Mouse (Mus musculus): ENCODE data around the gene Olfr1496. TPM values are rescaled to one million over a fixed set of nuclear protein-coding genes. Genes with fewer than 3 reads are reported as not detected.

Gene Olfr1496
- not detected for polyA plus RNA-seq (2014; fragmentation: Illumina TruSeq; extraction: RNeasy Lipid Tissue Mini Kit (QIAGEN cat#74804); ENCODE audit: low read depth, low replicate concordance)

DNA sequence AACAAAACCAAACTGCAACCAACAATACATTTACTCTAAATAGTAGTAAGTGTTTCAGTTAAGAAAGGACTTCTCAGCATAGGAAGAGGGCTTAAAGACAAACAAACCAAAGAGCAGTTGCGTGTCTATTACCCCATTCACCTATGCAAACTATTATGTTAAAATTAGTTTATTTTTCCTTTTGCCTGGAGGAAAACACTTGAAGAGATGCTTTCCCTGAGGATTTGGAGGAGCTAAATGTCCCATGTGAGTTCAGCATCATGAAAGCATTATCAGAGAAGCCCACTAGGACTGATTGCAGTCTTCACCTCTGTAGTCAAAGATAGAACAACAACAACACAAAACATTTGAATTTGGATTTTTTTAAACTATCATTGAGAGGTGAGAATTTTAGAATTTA lies at the start of gene Olfr1496:
Olfr1496 (plus strand) TSS at position 301 of the 400 bp plus-strand sequence.

DNA sequence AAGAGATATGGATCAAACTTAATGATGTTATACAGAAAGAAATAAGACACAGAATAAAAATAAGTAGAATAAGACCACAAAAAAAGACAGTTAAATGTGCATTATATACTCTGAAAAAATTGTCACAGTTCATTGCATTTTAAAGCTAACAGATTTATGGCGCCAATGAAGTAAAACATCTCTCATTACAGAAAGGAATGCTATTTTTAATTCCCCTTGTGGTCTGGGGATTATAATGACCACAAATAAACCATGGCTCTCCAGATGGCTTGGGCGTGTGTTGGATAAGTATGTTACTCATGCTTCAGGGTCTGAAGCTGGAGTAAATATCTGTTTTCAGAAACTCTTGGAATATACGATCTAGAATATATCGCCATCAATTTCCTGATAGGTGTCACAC lies 38.2 kb upstream of the Olfr1496 start, which contains the start of gene Olfr1494:
Olfr1494 (plus strand) TSS at position 301 of the 400 bp plus-strand sequence.

DNA sequence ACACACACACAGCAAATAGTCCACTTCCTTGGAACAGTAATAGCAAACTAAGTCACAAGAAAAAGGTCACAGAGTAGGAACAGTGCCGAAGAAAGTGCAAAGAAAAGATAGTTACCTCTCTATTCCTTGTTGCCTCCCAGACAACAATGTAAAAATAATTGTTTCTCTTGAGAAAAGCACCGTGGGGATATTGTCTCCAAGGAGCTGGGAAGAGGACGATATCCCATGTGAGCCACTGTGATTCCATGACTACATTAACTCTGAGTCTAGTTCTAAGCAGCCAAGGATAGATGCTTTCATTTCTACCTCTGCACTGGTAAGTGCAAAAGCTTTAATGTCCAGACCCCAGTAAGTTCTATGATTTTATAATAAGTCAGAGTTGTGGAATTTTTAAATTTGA lies 13.4 kb upstream of the Olfr1496 start, which contains the start of gene Olfr1495:
Olfr1495 (plus strand) TSS at position 301 of the 400 bp plus-strand sequence.

DNA sequence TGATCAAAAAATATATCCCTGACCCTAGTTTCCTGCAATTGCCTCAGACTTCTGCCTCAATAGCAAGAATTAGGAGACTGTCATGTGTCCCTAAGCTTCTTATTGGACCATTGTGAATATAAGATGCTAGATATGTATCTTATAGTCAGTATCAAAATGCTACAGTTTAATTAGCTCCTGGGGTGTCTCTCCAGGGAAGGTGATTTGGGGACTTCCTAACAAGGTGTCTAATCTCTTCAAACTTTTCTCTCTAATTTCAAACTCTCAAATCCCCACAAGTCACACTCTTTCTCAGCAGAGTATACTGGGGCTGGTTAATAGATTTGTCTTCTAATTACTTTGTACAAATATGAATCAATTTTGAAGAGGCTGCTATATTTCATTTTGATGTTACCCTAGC lies 20.4 kb downstream of the Olfr1496 start, which contains the start of gene Olfr1497:
Olfr1497 (minus strand) TSS at position 101 of the 400 bp plus-strand sequence.

DNA sequence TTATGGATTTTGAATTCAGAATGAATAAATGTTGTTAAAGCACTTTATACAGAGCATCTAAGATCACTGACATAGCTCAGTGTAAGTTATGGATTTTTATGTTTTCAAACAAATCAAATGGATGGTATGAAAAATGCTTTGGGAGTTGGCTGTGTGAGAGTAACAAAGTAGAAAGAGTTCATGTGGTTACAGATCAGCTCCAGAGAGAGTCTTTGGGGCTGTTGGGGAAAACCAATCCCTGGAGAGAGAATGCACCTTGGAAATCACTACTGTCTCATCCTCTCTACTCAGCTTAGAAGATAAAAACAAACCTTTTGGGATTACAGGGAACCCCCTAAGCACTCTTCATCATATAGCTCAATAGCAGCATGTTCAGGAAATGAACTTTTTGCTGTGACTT lies 41.7 kb downstream of the Olfr1496 start, which contains the start of gene Olfr1499:
Olfr1499 (minus strand) TSS at position 101 of the 400 bp plus-strand sequence.

DNA sequence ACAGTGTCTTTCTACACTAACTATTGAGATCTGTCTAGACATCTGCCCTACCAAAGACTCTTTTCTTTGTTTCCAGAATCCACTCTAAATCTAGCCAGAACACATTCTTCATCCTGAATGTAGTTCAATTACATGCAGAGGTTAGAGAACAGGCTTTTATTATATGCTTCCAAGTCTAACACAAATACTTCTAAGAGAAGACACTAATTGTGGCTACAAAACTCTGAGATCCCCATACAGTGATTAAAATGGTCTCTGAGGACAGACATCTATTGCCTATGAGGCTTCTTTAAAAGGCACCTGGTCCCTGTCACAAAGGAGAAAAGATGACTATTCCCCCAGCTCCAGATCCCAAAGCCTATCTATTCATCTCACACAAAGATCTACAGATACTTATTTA lies 52.7 kb downstream of the Olfr1496 start, which contains the start of gene Olfr1500:
Olfr1500 (minus strand) TSS at position 101 of the 400 bp plus-strand sequence.

Other genes with a start within 250 kb of the Olfr1496 start
- not detected for gene Olfr1480, start 250.0 kb upstream of the Olfr1496 start, polyA plus RNA-seq (2014; fragmentation: Illumina TruSeq; extraction: RNeasy Lipid Tissue Mini Kit (QIAGEN cat#74804); ENCODE audit: low read depth, low replicate concordance)
- not detected for gene Olfr1484, start 194.4 kb upstream of the Olfr1496 start, polyA plus RNA-seq (2014; fragmentation: Illumina TruSeq; extraction: RNeasy Lipid Tissue Mini Kit (QIAGEN cat#74804); ENCODE audit: low read depth, low replicate concordance)
- not detected for gene Olfr1487, start 160.5 kb upstream of the Olfr1496 start, polyA plus RNA-seq (2014; fragmentation: Illumina TruSeq; extraction: RNeasy Lipid Tissue Mini Kit (QIAGEN cat#74804); ENCODE audit: low read depth, low replicate concordance)
- gene Olfr1489, start 146.3 kb upstream of the Olfr1496 start, polyA plus RNA-seq (2014; fragmentation: Illumina TruSeq; extraction: RNeasy Lipid Tissue Mini Kit (QIAGEN cat#74804); ENCODE audit: low read depth, low replicate concordance): not detected
- not detected for gene Olfr1490, start 126.8 kb upstream of the Olfr1496 start, polyA plus RNA-seq (2014; fragmentation: Illumina TruSeq; extraction: RNeasy Lipid Tissue Mini Kit (QIAGEN cat#74804); ENCODE audit: low read depth, low replicate concordance)
- not detected for gene Olfr1491, start 80.6 kb upstream of the Olfr1496 start, polyA plus RNA-seq (2014; fragmentation: Illumina TruSeq; extraction: RNeasy Lipid Tissue Mini Kit (QIAGEN cat#74804); ENCODE audit: low read depth, low replicate concordance)
- not detected for gene Olfr1493-ps1, start 54.6 kb upstream of the Olfr1496 start, polyA plus RNA-seq (2014; fragmentation: Illumina TruSeq; extraction: RNeasy Lipid Tissue Mini Kit (QIAGEN cat#74804); ENCODE audit: low read depth, low replicate concordance)
- gene Olfr1494, start 38.1 kb upstream of the Olfr1496 start, polyA plus RNA-seq (2014; fragmentation: Illumina TruSeq; extraction: RNeasy Lipid Tissue Mini Kit (QIAGEN cat#74804); ENCODE audit: low read depth, low replicate concordance): not detected
- gene Olfr1495, start 13.3 kb upstream of the Olfr1496 start, polyA plus RNA-seq (2014; fragmentation: Illumina TruSeq; extraction: RNeasy Lipid Tissue Mini Kit (QIAGEN cat#74804); ENCODE audit: low read depth, low replicate concordance): not detected
- not detected for gene Olfr1497, start 20.3 kb downstream of the Olfr1496 start, polyA plus RNA-seq (2014; fragmentation: Illumina TruSeq; extraction: RNeasy Lipid Tissue Mini Kit (QIAGEN cat#74804); ENCODE audit: low read depth, low replicate concordance)
- not detected for gene Olfr1499, start 41.6 kb downstream of the Olfr1496 start, polyA plus RNA-seq (2014; fragmentation: Illumina TruSeq; extraction: RNeasy Lipid Tissue Mini Kit (QIAGEN cat#74804); ENCODE audit: low read depth, low replicate concordance)
- not detected for gene Olfr1500, start 52.6 kb downstream of the Olfr1496 start, polyA plus RNA-seq (2014; fragmentation: Illumina TruSeq; extraction: RNeasy Lipid Tissue Mini Kit (QIAGEN cat#74804); ENCODE audit: low read depth, low replicate concordance)
- not detected for gene Olfr1501, start 72.8 kb downstream of the Olfr1496 start, polyA plus RNA-seq (2014; fragmentation: Illumina TruSeq; extraction: RNeasy Lipid Tissue Mini Kit (QIAGEN cat#74804); ENCODE audit: low read depth, low replicate concordance)
- gene Olfr1502, start 83.9 kb downstream of the Olfr1496 start, polyA plus RNA-seq (2014; fragmentation: Illumina TruSeq; extraction: RNeasy Lipid Tissue Mini Kit (QIAGEN cat#74804); ENCODE audit: low read depth, low replicate concordance): not detected
- gene Olfr1504, start 120.0 kb downstream of the Olfr1496 start, polyA plus RNA-seq (2014; fragmentation: Illumina TruSeq; extraction: RNeasy Lipid Tissue Mini Kit (QIAGEN cat#74804); ENCODE audit: low read depth, low replicate concordance): not detected
- not detected for gene Olfr1505, start 135.7 kb downstream of the Olfr1496 start, polyA plus RNA-seq (2014; fragmentation: Illumina TruSeq; extraction: RNeasy Lipid Tissue Mini Kit (QIAGEN cat#74804); ENCODE audit: low read depth, low replicate concordance)